Mouse (Mus musculus) lung, postnatal 0 days (tissue): ENCODE results near the gene Efl1.
"Not testable (repeated sequence)": the region's sequence is repeated elsewhere in the genome, so short reads cannot be mapped to it uniquely, and the experiment has no call there.

Source experiments
- CTCF ChIP-seq: IDR thresholded peaks from 2 replicates; pipeline ENCODE4 v1.5.1; 2016; ENCODE audit warnings: antibody characterized with exemption, mild to moderate bottlenecking
- EP300 ChIP-seq: IDR thresholded peaks from 2 replicates; pipeline ENCODE4 v1.6.1; 2016; ENCODE audit warnings: antibody characterized with exemption, mild to moderate bottlenecking, control low read depth

DNA sequence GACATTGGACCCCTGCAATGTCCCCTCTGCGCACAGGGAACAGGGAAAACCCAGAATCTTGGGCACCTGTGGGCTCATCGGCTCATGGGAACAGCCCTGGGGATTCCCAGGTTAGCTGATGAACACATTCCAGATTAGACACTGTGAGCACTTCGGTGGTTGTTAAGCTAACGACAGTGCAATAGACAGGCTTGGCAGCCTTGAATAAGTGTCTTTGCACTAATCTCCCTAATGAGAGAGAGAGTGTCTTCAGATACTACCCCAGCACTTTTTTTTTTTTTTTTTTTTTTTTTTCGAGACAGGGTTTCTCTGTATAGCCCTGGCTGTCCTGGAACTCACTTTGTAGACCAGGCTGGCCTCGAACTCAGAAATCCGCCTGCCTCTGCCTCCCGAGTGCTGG lies 80.6 kb downstream of the Efl1 start:
- TF ChIP-seq CTCF, EP300: not testable (repeated sequence)
